Mouse (Mus musculus): Measurements from ENCODE around the gene Tnfrsf22. TPM values are rescaled to one million over a fixed set of nuclear protein-coding genes. Genes with fewer than 3 reads are reported as not detected.
"Not testable (repeated sequence)": the region's sequence is repeated elsewhere in the genome, so short reads cannot be mapped to it uniquely, and the experiment has no call there.

The Tnfrsf22 gene
- polyA plus RNA-seq (2016; fragmentation: Nextera tagmentation; extraction: Ambion mirVana) = 10.1 TPM in 2 replicates

DNA sequence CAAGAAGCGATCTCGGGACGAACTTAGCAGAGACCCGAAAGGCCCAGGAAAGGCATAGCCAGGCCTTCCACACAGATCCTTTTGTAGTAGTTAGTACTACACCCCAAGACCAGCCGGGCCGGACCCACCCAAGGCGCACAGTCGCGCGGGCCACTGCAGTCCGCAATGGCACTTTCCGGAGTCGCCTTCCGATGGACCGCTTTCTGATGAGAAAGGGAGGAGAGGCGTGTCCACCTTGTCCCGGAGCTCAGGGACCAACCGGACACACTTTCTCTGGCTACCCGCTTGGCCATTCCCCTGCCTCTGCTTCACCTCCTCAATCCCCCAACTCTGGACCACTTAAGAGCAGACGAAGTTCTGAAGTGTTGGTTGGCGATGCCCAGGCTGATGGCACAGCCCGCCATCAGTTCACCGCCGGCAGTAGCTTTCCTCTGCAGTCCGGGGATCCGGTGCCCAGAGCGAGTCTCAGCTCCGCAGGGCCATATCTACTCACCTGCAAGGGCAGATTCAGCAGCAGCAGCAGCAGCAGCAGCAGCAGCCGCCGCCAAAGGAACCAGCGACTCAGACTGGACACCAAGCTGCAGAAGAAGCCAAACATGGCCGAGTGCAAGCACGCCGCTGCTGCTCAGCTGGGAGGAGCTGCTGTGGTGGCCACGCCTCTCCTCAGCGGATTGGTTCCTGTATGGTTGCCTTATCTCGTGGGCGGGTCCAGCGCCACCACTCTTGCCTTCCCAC, at the start of gene Tnfrsf22:
Gene Tnfrsf22, minus strand, starts transcription at position 628 of the 735 bp plus-strand sequence.
- Histone ChIP-seq H3K9me3 (peaks cover 9% of the 10 kb centered on the region), H3K4me1 (no peaks in the 10 kb centered on the region)

DNA sequence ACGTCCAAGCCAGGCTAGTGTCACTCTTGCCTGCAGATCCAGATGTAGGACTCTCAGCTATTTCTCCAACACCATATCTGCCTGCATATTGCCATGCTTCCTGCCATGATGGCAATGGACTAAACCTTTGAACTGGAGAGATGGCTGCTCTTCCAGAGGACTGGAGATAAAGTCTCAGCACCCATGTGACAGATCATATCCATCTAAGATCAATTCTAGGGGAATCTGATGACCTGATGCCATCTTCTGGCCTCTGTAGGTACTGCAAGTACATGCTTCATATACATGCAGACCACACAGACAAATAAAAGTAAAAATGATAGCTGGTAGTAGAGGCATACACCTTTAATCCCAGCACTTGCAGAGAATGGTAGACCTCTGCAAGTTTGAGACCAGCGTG, 46.7 kb upstream of the Tnfrsf22 start:
- H3K27me3 ChIP-seq (ENCODE audit: poor library complexity, severe bottlenecking) = no peaks in the 10 kb centered on the region
- no peaks in the 10 kb centered on the region for H3K4me1 ChIP-seq
- H3K9me3 ChIP-seq = peaks cover 3% of the 10 kb centered on the region; the same call in 1 of the 2 replicates
- WGBS = 58% methylated on average over 2 of the region's 2 CpGs
- H3K27ac ChIP-seq = no peak overlapping the region
- no peak for DNase-seq (ENCODE audit: extremely low spot score, low spot score)
- H3K4me3 ChIP-seq = no peak overlapping the region
- H3K36me3 ChIP-seq (replicated peaks) = peaks cover 21% of the 10 kb centered on the region

More for the DNA sequence above, at the start of gene Tnfrsf22:
- Histone ChIP-seq H3K36me3 (replicated peaks) (no peaks in the 10 kb centered on the region), H3K27me3 (ENCODE audit: poor library complexity, severe bottlenecking) (no peaks in the 10 kb centered on the region), H3K4me3 (peak within 1 kb of the TSS; percentile 83), H3K27ac (peak within 1 kb of the TSS; percentile 86)
- DNase-seq (ENCODE audit: extremely low spot score, low spot score) = peak; percentile 86
- WGBS = 4% methylated on average over 39 of the region's 39 CpGs

DNA sequence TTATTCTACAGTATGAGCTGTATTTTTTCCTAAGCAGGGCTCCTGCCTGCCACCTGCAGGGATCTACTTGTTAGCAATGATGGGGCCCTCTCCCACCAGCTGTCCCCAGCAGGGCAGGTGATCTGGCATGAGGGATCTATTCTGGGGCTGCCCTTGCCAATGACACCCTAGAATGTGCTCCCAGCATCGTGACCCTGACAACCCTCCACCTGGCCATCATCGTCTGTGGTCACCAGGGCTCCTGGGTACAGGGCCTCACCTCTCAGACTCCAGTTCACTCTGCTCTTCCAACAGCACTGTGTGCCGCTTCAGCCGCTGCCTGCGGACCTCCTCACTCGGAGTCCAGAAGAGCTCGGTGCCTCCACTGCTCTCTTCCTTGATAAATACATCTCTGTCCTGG, 45.1 kb upstream of the Tnfrsf22 start:
- Histone ChIP-seq H3K27ac (no peak overlapping the region), H3K4me3 (no peak overlapping the region), H3K36me3 (replicated peaks) (peaks cover 21% of the 10 kb centered on the region), H3K27me3 (ENCODE audit: poor library complexity, severe bottlenecking) (no peaks in the 10 kb centered on the region), H3K4me1 (no peaks in the 10 kb centered on the region), H3K9me3 (peaks cover 3% of the 10 kb centered on the region; the same call in 1 of the 2 replicates)
- DNase-seq (ENCODE audit: extremely low spot score, low spot score) = no peak
- WGBS = 93% methylated on average over 7 of the region's 7 CpGs

DNA sequence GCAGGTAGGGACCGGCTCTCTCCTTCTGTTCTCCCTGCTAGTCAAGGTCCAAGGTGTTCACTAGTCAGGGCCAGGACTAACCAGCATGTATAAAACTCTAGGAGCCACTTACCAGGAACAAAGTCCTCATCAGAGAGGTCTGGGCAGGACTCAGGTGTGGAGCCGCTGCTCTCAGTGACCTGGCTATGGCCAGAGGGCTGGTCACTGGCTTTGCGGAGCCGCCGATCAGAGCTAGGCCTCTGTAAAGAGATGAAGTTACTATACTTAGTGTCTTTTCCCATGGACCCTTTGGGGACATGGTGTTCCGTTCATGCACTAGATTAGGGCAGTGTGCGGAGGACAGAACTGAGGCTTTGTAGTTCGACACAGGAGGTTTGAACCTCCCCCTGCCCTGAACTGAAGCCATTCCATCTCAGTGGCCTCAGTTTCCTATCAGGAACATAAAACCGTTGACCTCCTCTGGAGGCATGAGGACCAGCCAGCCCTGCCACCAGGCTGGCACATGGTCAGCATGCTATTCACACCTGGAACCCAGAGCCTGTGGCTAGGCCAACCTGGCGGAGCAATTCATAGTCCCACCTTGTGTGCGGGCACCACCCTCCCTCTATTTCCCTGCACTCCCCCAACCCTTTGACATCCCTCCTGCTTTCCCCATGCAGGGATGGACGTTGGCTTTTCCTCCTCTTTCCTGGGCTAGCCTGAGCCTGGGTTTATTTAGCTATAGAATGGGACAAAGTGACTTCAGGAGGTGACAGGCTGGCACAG, 43.5 kb upstream of the Tnfrsf22 start:
- WGBS = 89% methylated on average over 12 of the region's 12 CpGs
- H3K9me3 ChIP-seq = peaks cover 3% of the 10 kb centered on the region; the same call in 1 of the 2 replicates

DNA sequence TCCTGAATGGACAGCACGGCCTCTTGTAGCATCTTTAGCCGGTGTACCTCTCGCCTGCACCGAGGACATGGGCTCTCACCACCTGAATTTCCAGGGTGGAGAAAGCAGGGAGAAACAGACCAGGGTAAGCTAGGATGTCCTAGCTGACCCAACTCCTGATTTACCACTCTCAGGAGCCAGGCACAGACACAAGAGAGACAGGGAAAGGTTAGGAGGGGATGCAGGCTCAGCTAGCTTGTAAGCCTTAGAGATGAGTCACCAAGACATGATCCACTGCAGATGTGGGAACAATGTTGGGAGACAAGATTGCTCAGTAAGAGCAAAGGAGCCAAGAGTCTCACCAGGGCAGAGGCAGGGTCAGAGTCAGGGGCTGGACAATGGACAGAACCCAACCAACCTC, 42.4 kb upstream of the Tnfrsf22 start:
- no peaks in the 10 kb centered on the region for H3K4me1 ChIP-seq
- 95% methylated on average over 4 of the region's 4 CpGs for WGBS
- H3K27ac ChIP-seq = no peak overlapping the region
- peaks cover 21% of the 10 kb centered on the region for H3K36me3 ChIP-seq (replicated peaks)
- no peak overlapping the region for H3K4me3 ChIP-seq
- peaks cover 5% of the 10 kb centered on the region; the same call in 1 of the 2 replicates for H3K27me3 ChIP-seq (ENCODE audit: poor library complexity, severe bottlenecking)
- DNase-seq (ENCODE audit: extremely low spot score, low spot score) = no peak
- peaks cover 3% of the 10 kb centered on the region; the same call in 1 of the 2 replicates for H3K9me3 ChIP-seq

More for the DNA sequence above, 43.5 kb upstream of the Tnfrsf22 start:
- no peak for DNase-seq (ENCODE audit: extremely low spot score, low spot score)
- no peaks in the 10 kb centered on the region for H3K4me1 ChIP-seq
- no peak overlapping the region for H3K4me3 ChIP-seq
- no peak overlapping the region for H3K27ac ChIP-seq
- H3K36me3 ChIP-seq (replicated peaks) = peaks cover 21% of the 10 kb centered on the region
- peaks cover 2% of the 10 kb centered on the region; the same call in 1 of the 2 replicates for H3K27me3 ChIP-seq (ENCODE audit: poor library complexity, severe bottlenecking)

DNA sequence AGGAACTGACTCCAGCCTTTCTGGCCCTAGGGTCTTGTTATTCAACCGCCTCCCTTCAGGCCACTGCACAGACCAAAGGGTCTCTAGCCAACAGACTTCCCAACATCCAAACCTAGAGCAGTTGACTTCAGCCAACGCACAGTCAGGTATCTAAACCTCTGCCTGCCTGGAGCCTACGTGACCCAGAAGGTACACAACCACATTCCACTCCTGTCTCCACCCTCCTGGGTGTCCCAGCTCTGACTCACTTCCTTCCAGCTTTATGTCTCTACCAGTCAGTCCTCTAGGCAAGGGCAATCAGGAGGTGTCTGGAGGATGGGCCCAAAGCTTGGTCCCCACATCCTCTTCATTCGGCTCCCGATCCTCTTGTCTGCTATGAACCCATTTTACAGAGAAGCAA, 41.7 kb upstream of the Tnfrsf22 start:
- 86% methylated on average over 5 of the region's 5 CpGs for WGBS
- no peak overlapping the region for H3K27ac ChIP-seq
- no peak overlapping the region for H3K4me3 ChIP-seq
- H3K36me3 ChIP-seq (replicated peaks) = peaks cover 21% of the 10 kb centered on the region
- peaks cover 3% of the 10 kb centered on the region; the same call in 1 of the 2 replicates for H3K9me3 ChIP-seq
- DNase-seq (ENCODE audit: extremely low spot score, low spot score) = no peak
- no peaks in the 10 kb centered on the region for H3K4me1 ChIP-seq
- peaks cover 5% of the 10 kb centered on the region; the same call in 1 of the 2 replicates for H3K27me3 ChIP-seq (ENCODE audit: poor library complexity, severe bottlenecking)

DNA sequence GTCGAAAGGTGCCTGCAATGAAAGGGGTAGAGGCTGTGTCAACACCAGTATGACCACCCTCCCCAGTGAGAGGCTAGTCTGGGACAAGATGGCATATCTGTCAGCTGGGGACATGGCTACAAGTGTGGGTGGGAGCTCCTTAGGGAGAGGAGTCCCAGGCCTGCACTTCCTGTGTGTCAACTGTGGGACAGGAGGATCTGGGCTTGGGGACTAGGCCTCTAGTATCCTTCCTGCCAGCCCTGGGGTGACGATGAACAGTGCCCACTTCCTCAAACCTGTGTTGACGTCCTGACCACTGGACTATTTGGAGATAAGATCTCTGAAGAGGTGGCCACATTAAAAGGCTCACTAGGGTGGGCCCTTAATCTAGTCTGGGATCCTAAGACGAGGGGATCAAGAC, 40.5 kb upstream of the Tnfrsf22 start:
- Histone ChIP-seq H3K4me3 (no peak overlapping the region), H3K36me3 (replicated peaks) (peaks cover 17% of the 10 kb centered on the region), H3K4me1 (peaks cover 7% of the 10 kb centered on the region), H3K27ac (no peak overlapping the region), H3K9me3 (no peaks in the 10 kb centered on the region), H3K27me3 (ENCODE audit: poor library complexity, severe bottlenecking) (peaks cover 15% of the 10 kb centered on the region)
- 84% methylated on average over 4 of the region's 4 CpGs for WGBS
- DNase-seq (ENCODE audit: extremely low spot score, low spot score) = no peak

DNA sequence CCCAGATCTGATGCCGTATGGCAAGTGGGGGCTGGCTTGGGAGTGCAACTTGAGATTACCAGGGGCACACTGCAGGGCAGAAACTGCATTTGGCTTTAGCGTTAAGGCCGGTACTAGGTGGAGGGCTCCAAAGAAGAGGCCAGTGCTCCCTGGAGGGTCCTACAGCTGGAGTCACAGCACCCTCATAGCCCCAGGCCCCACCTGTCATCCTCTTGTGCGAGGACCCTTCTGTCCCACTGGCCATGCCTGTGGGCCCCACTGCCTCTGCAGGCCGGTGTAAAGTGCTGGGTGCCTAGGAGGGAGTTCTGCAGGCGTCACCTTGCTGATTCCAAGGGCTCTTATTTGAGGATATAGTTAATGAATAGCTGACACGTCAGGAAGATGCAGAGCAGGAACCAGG, 40.0 kb upstream of the Tnfrsf22 start:
- peaks cover 12% of the 10 kb centered on the region for H3K36me3 ChIP-seq (replicated peaks)
- no peak for DNase-seq (ENCODE audit: extremely low spot score, low spot score)
- H3K27me3 ChIP-seq (ENCODE audit: poor library complexity, severe bottlenecking) = peaks cover 19% of the 10 kb centered on the region
- H3K9me3 ChIP-seq = no peaks in the 10 kb centered on the region
- H3K4me3 ChIP-seq = no peak overlapping the region
- H3K4me1 ChIP-seq = peaks cover 7% of the 10 kb centered on the region
- H3K27ac ChIP-seq = no peak overlapping the region
- WGBS = 85% methylated on average over 7 of the region's 7 CpGs

DNA sequence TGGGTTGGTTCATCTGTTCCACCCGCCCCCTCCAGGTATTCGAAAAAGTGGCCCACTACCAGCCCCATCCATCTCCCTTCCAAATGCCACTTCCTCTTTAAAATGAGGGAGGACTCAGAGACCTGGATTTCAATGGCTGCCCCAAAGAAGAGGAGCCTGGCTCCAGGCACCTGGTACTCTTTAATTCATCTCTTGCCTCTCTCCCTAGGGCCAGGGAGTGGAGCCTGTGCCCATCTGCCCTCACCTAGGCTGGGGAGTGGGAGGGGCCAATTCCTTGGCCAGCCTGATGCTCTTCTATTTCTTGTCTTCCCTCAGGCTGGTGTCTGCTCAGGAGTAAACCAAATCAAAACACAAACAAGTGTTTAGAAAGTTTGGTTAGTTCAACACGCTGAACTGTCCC, 37.2 kb upstream of the Tnfrsf22 start:
- not testable (repeated sequence) for H3K4me3 ChIP-seq; DNase-seq (ENCODE audit: extremely low spot score, low spot score); H3K27ac ChIP-seq; H3K4me1 ChIP-seq; H3K36me3 ChIP-seq (replicated peaks); H3K9me3 ChIP-seq
- H3K27me3 ChIP-seq (ENCODE audit: poor library complexity, severe bottlenecking) = peaks cover 31% of the 10 kb centered on the region
- WGBS = 87% methylated on average over 3 of the region's 3 CpGs

DNA sequence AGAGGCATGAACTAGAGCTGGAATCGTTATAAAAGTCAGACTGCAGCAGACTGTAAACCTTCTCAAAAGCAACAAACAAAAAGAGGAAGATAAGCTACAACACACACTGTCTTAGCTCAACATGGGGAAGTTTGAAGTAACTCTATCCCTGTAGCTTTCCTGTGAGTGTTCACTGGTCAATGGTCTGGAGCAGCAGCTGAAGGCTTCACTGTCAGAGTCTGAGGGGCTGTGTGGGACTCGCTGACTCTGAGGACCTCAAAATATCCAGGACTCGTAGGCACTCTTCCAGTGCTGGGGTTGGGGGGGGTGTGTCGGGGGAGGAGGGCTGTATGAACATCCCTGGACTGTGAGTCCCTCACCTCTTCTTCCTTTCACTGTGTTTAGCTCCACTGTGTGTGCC, 36.7 kb upstream of the Tnfrsf22 start:
- not testable (repeated sequence) for H3K36me3 ChIP-seq (replicated peaks); H3K4me1 ChIP-seq; H3K4me3 ChIP-seq; DNase-seq (ENCODE audit: extremely low spot score, low spot score); H3K27ac ChIP-seq; H3K9me3 ChIP-seq
- WGBS = 65% methylated on average over 4 of the region's 4 CpGs
- H3K27me3 ChIP-seq (ENCODE audit: poor library complexity, severe bottlenecking) = peaks cover 31% of the 10 kb centered on the region

DNA sequence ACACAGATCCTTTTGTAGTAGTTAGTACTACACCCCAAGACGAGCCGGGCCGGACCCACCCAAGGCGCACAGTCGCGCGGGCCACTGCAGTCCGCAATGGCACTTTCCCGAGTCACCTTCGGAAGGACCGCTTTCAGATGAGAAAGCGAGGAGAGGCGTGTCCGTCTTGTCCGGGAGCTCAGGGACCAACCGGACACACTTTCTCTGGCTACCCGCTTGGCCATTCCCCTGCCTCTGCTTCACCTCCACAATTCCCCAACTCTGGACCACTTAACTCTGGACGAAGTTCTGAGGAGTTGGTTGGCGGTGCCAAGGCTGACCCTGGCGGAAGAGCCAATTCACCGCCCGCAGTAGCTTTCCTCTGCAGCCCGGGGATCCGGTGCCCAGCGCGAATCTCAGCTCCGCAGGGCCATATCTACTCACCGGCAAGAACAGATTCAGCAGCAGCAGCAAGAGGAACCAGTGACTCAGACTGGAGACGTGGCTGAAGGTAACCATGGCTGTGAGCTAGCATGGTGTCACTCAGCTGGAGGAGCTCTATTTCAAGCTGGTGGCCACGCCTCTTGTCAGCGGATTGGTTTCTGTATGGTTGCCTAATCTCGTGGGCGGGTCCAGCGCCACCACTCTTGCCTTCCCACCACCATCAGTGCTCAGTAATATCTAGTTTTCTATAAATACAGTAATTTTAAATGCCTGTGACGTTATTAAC, 36.1 kb upstream of the Tnfrsf22 start, which contains the start of gene Tnfrsf23:
Gene Tnfrsf23, minus strand, starts transcription at position 514 of the 709 bp plus-strand sequence.
- H3K36me3 ChIP-seq (replicated peaks) = no peaks in the 10 kb centered on the region
- no peaks in the 10 kb centered on the region for H3K9me3 ChIP-seq
- H3K4me3 ChIP-seq = peak within 1 kb of the TSS; percentile 56
- H3K4me1 ChIP-seq = peaks cover 7% of the 10 kb centered on the region
- WGBS = 3% methylated on average over 35 of the region's 35 CpGs
- H3K27me3 ChIP-seq (ENCODE audit: poor library complexity, severe bottlenecking) = peaks cover 31% of the 10 kb centered on the region
- no peak within 1 kb of the TSS for H3K27ac ChIP-seq
- peak; percentile 67 for DNase-seq (ENCODE audit: extremely low spot score, low spot score)

DNA sequence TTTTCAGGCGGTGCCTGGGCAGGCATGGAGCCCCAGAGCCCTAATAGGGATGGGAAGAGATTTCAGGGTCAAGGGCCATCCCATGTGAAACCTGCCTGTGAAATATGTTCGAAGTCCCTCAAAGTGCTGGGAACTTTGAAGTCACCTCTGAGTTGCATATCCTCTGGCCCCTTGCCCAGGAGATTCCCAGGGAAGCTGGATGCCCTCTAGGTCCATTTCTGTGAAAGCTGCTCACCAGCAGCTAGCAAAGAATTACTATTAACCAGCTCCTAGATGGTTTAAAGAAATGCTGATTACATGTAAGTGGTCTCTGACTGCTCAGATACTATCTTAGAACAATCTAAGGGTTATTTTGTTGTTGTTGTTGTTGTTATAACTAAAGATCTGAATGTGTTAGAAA, 35.1 kb upstream of the Tnfrsf22 start:
- 82% methylated on average over 1 of the region's 2 CpGs for WGBS
- peaks cover 31% of the 10 kb centered on the region for H3K27me3 ChIP-seq (ENCODE audit: poor library complexity, severe bottlenecking)

More for the DNA sequence above, 35.1 kb upstream of the Tnfrsf22 start:
- H3K36me3 ChIP-seq (replicated peaks); H3K4me3 ChIP-seq; H3K9me3 ChIP-seq; DNase-seq (ENCODE audit: extremely low spot score, low spot score); H3K4me1 ChIP-seq; H3K27ac ChIP-seq: not testable (repeated sequence)

All from forebrain, embryonic 10.5 days (tissue).